Mouse (Mus musculus) R1 (cell line): ENCODE results near the gene Snai1.

Experiments
- DNase-seq: peaks from one replicate; pipeline ENCODE4 v3.0.0-alpha.2; 2018; ENCODE audit warnings: low read depth, low spot score

Snai1 gene

DNA sequence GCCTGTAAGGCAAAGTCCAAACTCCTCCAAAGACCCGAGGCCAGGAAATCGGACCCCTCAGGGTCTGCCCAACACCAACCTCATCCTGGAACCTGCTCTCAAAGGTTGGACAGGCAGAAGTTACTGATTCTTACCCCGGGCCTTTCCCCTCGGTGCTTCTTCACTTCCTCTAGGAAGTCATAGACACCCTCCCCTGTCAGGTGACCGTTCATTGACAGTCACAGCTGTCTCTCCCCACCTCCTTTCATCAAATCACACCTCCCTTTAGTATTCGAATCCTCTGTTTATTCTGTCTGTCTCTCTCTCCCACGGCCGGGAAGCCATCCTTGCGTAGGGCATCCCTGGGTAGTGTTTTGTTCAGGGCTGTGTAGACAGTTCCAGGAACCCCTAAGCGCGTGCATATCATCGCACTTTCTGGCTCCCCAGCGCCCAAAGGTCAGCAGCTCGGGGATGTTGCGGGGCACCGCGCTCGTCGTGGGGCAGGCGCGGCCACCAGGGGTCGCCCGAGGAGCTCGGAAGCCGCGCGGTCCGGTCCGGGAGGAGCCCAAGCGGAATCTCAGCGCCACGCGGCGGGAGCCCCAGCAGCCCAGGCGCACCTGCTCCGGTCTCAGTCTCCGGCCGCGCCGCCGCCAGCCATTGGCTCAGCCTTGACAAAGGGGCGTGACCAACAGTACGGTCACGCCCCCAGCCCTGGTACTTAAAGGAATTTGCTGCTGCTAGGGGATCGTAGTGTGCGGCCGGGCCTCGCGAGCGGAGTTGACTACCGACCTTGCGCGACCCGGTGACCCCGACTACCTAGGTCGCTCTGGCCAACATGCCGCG is at the start of gene Snai1:
TSS of gene Snai1 (plus strand) at position 720 of the 822 bp plus-strand sequence.
- DNase-seq, result peak; percentile 97

DNA sequence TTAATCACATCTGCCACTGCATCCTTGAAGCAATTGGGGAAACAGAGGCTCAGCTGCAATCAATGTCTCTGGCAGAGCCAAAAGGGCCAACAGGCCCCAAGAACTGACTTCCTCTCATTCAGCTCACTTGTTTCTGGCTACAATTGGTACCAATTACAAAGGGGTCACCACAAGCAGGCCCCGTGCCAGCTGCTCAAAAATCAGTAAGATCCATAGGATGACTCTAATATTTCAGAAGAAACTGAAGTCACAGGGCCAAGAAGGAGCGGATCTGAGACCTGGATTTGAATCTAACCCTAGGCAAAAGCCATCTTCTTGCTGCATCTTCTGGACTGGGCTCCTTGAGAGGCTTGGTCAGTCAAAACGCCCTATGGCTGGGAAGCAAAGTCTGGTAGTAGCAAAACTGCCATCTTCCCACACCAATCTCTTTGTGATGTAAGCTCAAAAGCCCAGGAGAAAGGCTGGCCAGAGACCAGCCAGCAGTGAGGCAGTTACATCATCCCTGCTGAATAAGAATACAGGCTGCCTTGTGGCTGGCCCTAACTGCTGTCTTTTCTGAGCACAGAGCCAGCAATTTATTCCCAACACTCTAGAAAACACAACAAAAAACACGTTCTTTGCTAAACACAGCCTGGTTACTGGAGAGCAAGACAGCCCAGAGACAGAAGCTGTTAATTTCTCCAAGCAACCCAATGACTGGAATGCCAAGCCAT is 47.0 kb upstream of the Snai1 start:
- no peak for DNase-seq

DNA sequence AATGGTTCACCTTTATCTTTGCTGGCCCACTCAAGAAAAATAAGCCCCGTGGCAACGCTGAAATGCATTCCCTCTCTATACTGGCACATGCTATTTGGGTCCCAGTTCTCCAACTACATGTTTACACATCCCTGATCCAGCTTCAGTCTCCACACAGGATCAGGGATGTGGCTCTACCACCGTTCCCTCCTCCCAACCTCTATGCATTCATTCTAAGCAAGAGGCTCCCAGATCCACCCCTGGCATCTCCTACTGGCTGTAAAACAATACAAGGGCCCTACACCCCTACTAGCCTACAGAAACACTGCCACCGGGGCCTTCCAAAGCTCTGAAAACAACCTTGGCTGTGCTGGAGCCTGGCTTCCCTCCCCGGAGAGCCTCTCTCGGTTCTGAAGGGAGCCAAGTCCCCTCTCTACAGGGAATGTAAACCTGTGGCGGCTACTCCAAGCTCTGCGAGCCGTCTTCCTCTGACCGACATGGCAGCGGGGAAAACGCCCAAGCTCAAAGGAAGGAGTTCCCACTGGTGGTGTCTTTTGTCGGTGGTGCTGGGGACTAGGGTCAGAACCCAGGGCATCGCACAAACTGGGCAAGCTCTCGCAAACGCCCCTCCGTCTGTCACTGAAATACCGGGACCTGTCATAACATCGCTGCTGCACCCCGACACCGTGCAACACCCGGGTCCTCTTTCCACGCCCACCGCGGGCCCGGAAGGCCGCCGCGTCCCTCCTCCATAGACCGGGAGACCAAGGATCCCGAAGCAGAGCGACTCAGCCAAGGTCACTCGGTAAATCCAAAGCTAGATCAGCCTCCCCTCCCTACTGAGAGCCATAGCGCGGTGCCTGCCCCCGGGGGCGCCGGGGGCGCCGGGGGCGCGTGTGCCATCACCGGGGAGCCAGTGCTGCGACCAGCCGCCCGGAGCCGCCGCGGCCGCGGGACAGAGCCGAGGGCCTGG is 46.0 kb upstream of the Snai1 start, which contains the start of gene Rnf114:
TSS of gene Rnf114 (plus strand) at position 889 of the 952 bp plus-strand sequence.
- no peak for DNase-seq

DNA sequence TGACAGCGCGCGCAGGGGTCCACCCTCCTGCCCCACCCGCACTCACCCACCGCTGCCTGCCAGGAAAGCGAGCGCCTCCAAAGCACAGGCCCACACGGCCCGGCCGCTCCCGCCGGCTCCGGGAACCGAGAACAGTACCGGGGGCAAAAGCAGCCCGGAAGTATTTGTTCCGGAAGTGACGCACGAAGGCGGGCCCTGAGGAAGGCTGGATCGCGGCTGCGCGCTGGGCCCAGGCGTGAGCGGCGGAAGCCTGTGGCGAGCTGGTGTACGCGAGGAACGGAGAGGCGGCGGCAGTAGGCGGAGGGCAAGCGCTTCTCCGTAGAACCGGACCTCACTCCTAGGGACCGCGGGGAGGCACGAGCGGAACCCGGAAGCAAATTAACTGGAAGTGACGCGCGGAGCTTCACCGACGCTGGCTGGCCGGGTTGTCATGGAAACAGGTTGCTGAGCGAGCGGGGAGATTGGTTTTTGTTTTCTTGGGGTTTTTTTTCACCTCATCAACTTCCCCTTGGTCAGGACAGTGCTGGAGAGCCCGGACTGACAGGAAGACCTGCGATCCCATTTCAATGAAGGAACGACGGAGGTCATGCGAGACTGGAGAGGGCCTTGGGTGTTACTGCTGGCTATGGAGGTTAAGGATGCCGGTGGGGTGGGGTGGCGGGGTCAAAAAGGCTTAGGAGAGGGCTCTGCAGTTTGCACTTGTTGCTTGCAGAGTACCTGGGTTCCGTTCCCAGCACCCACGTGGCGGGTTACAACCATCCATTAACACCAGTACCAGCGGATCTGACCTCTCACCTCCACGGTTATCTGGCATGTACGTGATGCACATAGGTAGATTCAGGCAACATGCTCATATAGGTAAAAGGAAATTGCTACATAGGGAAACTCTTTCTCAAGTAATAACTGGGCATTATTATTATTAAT is 45.0 kb upstream of the Snai1 start, which contains the start of gene Spata2:
TSS of gene Spata2 (minus strand) at position 175 of the 924 bp plus-strand sequence.
- peak; percentile 90 for DNase-seq

DNA sequence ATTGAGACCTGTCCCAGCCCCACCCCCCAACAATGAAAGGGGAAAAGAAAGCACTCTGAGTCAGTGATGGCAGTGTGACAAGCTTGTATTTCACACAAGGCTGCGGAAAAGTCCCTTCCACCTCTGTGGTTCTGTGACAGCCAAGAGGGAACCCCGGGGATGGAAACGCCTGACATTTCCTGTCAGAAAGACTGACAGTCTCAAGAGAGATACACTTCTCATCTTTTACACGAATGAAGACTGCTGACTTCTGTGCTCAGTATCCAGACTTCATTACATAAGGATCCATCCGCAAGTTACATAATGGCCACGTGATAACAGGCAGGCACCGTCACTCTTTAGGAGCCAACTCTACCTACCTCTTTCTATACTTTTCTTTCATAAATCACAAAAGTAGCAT is 41.6 kb upstream of the Snai1 start:
- no peak for DNase-seq

DNA sequence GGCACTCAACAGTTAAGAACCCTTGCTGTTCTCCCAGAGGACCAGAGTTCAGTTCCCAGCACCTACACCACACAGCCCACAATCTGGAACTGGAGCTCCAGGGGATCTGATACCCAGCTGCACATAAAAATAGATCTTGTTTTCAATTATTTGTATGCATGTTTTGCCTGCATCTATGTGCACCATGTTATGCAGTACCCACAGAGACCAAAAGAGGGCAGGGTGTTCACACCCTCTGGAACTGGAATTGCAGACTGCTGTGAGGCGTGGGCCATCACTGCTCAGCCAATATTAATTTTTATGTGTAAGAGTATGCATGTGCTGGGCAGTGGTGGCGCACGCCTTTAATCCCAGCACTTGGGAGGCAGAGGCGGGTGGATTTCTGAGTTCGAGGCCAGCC is 40.7 kb upstream of the Snai1 start:
- DNase-seq, result peak; percentile 60

DNA sequence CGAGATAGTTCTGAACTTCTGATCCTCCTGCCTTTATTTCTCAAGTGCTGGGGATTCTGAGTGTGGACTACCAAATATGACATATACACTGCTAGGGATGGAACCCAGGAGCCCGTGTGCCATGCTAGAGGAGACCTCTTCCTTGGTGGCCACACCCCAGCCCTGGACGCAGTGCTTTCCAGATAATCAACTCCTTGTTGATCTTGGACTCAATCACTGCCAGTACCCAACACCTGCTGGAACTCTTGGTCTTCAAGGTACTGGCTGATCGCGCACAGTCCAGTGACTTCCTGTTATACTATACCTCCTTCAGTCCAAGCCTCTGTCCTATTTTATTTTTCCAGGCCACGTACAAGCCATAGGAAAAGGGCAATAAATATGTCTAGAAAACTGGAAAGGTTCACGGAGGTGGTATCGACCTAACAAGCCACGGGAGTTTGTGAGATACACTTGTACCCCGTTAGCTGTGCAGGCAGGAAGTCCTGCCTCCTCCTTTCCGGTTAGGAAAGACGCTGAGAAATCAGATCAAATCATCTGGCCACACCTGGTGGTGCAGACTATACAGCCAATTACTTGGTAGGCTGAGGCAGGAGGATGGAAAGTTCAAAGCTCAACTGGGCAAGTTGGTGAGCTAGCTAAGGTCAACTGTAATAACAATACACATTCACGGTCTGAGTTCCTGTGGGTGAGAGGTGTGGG is 35.3 kb upstream of the Snai1 start:
- DNase-seq, result peak; percentile 94

DNA sequence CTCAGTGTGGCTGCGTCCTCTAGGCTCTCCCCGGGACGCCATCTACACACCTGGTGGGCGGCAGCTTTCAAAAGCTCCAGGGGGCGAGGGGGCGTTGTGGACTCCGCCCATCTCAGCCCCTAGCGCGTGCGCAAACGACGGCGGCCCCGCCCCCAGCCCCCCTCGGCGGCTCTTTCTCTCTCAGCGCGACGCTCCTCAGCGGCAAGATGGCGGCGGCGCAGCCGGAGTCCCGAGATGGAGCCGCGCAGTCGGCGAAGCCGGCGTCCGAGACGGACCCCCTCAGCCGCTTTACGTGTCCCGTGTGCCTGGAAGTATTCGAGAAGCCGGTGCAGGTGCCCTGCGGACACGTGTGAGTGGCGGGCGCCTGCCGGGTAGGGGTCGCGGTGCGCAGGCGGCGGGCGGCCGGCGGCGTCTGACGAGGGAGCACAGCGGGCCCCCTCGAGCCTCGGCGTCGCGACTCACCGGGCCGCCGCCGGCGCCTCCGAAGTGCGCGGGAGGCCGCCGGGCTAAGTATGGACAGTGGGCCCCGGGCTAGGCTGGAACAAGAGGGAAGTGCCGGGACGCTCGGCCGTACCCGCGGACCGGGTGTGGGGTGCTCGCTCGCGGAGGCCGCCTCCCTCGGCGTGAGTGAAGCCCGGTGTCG is 34.6 kb upstream of the Snai1 start:
- DNase-seq, result peak; percentile 90

DNA sequence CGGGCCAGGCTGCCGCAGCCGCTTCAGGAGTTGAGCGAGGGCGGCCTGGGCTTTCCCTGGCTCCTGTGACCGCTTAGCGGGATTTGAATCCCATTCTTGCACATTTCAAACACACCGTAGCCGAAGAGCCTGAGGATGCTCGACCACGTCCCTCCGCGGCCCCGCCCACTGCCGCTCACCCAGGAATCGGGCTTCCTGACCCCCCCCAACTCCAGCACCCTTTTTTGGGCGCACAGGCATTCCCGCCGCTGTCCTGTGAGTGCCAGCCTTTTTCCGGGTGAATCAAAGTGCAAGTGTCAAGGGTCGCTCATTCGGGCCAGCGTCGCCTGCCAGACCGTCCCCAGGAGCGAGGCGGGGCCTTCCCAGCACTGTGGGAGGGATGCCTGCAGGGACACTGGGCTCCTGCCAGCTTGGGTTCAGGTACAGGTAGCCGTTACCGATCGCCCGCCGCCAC is 34.1 kb upstream of the Snai1 start:
- peak; percentile 62 for DNase-seq

DNA sequence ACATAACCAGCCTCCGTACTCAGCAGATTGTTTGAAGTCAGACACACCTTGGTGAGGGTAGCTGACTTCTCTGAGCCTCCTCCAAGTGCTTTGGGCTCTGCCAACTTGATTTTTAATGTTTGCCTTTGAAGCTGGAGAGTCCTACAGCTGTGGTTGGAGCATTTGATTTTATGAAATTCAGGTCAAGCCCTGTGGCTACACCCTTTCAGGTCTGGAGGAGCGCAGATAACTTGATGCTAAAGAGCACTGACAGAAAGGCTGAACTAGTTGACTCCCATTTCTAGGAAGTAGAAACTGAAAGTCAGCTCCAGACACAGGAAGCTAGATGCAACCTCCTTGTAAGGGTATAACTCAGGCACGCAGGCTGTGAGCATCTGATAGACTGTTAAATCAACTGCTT is 32.9 kb upstream of the Snai1 start:
- DNase-seq, result no peak

DNA sequence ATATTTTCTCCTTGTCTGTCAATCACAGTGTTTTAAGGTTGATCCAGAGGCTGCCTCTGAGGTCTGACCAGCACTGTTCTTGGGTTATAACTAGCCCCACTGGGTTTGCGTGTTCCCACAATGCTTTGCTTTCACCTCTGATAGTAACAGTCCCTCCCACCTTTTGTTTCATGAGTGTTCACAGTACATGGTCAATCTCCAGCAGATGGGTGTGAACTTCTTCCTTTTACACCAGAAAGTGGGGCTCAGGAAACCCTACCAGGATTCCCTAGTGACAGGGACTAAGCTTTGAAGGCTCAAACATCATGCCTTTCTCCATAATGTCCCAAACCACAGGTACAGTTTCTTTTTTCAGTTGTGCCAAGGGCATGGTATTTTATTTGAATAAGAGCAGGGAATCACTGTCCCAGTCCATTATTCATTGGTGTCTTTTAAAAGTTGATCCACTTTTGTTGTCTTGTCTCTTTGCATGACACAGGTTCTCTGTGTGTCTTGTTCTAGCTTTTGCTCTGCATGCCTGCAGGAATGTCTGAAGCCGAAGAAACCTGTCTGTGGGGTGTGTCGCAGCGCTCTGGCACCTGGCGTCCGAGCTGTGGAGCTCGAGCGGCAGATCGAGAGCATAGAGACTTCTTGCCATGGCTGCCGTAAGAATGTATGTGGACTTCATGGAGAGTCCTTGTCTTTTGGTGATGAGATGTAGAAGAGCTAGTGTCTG is 31.3 kb upstream of the Snai1 start:
- peak; percentile 71 for DNase-seq

DNA sequence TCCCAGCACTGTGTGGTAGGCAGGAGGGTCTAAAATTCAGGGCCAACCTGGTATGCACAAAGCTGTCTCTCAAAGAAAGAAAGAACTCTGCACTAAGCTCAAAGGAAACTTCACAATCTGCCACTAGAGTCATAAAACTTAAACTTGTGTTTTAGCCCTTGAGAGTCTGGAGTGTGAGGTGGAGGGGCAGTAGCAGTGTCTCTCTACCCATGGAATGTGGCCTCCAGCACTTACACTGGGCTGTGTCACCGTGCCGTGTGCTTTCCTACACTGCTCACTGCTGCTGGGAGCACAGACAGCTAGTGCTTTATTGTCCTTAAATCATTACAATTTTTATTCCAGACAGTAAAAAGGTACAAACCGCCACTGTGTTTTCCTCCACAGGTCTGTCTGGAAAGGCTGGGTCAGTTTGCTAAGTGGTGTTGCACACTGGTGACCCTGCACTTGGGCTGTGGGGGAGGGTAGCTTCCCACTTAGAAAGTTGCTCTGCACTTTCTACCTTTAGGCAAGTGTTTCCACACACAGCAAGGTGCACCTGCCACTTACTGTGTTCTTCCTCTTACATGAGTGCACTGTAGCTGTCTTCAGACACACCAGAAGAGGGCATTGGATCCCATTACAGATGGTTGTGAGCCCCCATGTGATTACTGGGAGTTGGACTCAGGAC is 30.1 kb upstream of the Snai1 start:
- DNase-seq, result no peak

DNA sequence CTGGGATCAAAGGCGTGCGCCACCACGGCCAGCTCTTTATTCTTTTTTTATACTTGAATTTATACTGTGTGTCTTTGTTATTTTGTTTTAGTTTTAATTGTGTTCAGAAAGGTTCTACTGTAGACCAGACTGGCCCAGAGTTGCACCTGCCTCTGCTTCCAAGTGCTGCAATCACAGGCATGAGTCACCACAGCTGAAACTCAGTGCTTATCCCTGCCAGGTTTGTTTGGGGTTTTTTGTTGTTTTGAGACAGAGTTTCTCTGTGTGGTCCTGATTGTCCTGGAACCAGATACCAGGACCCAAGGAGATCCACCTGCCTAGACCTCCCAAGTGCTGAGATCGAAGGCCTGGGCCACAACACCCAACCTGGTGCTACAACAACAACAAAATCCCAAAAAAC is 29.4 kb upstream of the Snai1 start:
- no peak for DNase-seq

DNA sequence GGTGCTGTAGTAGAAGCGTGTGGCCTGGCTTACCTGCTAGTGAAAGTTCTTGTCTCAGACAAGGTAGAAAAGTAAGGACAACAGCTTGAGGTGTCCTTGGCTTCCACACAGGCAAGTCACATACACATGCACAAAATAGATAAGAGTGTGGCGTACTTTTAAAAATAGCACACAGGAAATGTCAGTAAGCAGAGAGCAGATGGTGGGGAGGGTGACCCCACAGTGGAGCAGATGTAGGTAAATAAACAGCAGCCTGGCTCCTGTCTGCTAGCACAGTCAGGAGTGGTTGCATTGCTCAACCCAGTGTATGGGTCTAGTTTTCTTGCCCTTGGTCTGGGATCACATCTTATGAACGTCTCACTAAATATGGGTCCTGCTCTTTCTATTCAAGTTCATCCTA is 27.5 kb upstream of the Snai1 start:
- no peak for DNase-seq

DNA sequence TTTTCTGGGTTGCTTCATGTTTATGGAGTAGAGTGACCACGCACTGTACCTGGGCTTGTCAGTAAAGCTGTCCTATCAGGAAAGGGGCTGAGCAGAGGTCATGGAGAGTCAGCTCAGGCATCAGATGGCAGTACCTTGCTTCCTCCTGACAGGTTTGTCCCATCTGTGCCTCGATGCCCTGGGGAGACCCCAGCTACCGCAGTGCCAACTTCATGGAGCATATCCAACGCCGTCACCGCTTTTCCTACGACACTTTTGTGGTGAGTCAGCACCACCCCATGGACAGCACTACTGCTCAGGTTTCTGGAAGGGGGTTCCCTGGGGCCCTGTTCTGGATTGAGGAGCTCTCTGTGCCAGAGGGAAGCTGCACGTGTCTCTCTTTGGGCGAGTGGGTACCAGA is 25.6 kb upstream of the Snai1 start:
- DNase-seq, result no peak

DNA sequence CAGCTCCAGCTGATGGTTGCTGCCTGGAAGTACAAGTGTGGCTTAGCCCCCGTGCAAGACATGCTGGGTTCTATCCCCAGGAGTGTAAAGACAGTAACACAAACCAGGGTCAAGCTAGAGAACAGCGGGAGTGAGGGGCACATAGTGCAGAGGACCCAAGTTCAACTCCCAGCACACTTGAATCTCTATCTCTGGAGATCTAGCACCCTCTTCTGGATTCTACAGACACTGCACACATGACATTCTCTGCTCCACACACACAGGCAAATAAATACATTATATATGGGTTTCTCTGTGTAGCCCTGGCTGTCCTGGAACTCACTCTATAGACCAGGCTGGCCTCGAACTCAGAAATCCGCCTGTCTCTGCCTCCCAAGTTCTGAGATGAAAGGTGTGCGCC is 25.0 kb upstream of the Snai1 start:
- peak; percentile 60 for DNase-seq

DNA sequence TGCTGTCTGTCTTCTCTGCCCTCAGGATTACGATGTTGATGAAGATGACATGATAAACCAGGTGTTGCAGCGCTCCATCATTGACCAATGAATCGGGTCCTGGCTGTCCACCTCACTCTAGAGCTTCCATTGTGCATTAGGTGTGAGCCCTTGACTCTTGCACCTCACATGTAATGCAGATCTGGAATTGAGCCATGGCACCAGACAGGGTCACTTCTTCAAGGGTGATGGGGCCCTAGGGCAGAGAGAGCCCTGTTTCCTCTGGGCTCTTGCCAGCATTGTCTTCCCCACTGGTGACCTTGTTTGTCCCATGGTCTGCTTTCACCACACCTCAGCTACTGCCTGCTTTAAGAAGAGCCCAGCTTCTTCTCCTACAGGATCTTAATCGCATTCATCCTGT is 23.4 kb upstream of the Snai1 start:
- DNase-seq, result no peak

DNA sequence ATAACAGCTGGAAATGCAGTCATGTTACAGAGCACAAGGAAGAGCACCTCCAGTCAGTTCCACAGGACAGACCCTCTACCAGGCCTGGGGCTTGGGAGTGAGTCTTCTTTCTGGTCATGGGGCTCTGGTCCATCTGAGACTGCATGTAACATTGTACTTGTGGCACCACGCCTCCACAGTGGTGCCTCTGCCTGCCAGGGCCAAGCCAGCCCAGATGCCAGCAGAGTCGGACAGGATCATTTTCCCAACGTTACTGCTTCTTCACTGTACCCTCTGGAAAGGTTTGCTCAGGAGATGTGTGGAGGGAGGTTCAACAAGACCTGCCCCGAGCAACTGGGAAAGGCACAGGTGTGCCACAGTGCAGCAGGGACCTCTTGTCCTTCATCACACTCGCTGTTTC is 22.3 kb upstream of the Snai1 start:
- no peak for DNase-seq
